Mouse (Mus musculus) urinary bladder, adult 2 months (tissue): ENCODE results near the gene Cnppd1. TPM values are rescaled to one million over a fixed set of nuclear protein-coding genes. Genes with fewer than 3 reads are reported as not detected.

Experiments
- DNase-seq: peaks from one replicate; pipeline ENCODE4 v3.0.0; 2022; ENCODE audit warnings: low spot score
- polyA plus RNA-seq: library from polyadenylated mRNA; depleted of rRNA; stranded (reverse); fragments of >200 nt; gene quantifications from 2 replicates; pipeline ENCODE4 v1.2.3, GENCODE M21; 2012; rRNA removed

Cnppd1 gene
- polyA plus RNA-seq, 1 experiment, result 50.8 TPM

- no peak for DNase-seq
Observed at GRCm38 (mm10) chr1:75147411-75148135, 5.1 kb upstream of the Cnppd1 start.

GRCm38 (mm10) chr1:75145589-75145988 is 3.1 kb upstream of the Cnppd1 start:
- DNase-seq, result no peak

- peak; percentile 79 for DNase-seq
Observed at GRCm38 (mm10) chr1:75141486-75142190, 873 bp downstream of the Cnppd1 start.

GRCm38 (mm10) chr1:75140601-75141190 is 1.8 kb downstream of the Cnppd1 start:
- DNase-seq, result no peak

GRCm38 (mm10) chr1:75138448-75138847 is 4.1 kb downstream of the Cnppd1 start:
- DNase-seq, result no peak

GRCm38 (mm10) chr1:75136730-75137129 is 5.8 kb downstream of the Cnppd1 start:
- no peak for DNase-seq

- DNase-seq, result no peak
Observed at GRCm38 (mm10) chr1:75136293-75136692, 6.2 kb downstream of the Cnppd1 start.

GRCm38 (mm10) chr1:75133421-75134207 is 8.9 kb downstream of the Cnppd1 start, which contains the start of gene Slc23a3:
Gene Slc23a3 (minus strand): TSS chr1:75133890.
- DNase-seq, result no peak

- DNase-seq, result no peak
Observed at GRCm38 (mm10) chr1:75128641-75129040, 13.9 kb downstream of the Cnppd1 start.

GRCm38 (mm10) chr1:75125418-75125817 is 17.1 kb downstream of the Cnppd1 start:
- DNase-seq, result no peak

GRCm38 (mm10) chr1:75124346-75125321 is 17.9 kb downstream of the Cnppd1 start, which contains the start of gene Nhej1:
Gene Nhej1 (minus strand): TSS chr1:75125200.
- DNase-seq, result peak; percentile 89

GRCm38 (mm10) chr1:75122211-75122610 is 20.3 kb downstream of the Cnppd1 start:
- no peak for DNase-seq

Other genes starting within 250 kb of the Cnppd1 start
- not detected in 2 replicates for gene Cryba2, start 249.6 kb downstream of the Cnppd1 start, polyA plus RNA-seq
- gene Cfap65, start 207.1 kb downstream of the Cnppd1 start, polyA plus RNA-seq, result 0.01 TPM in 1 of 2 replicates, not detected in the other
- gene Ihh, start 191.0 kb downstream of the Cnppd1 start, polyA plus RNA-seq, result 0.16 and 0.21 TPM in 2 replicates
- 3.4 and 4.3 TPM in 2 replicates for gene Nhej1, start 17.5 kb downstream of the Cnppd1 start, polyA plus RNA-seq
- gene Slc23a3, start 8.8 kb downstream of the Cnppd1 start, polyA plus RNA-seq, result 0.91 and 1.2 TPM in 2 replicates
- gene Retreg2, start 67 bp upstream of the Cnppd1 start, polyA plus RNA-seq, result 60.5 and 61.5 TPM in 2 replicates
- gene Zfand2b, start 25.9 kb upstream of the Cnppd1 start, polyA plus RNA-seq, result 37.7 and 45.2 TPM in 2 replicates
- gene Abcb6, start 37.7 kb upstream of the Cnppd1 start, polyA plus RNA-seq, result 11.2 and 13.4 TPM in 2 replicates
- gene Ankzf1, start 49.4 kb upstream of the Cnppd1 start, polyA plus RNA-seq, result 33.5 and 39.1 TPM in 2 replicates
- 30.4 and 36.3 TPM in 2 replicates for gene Atg9a, start 49.5 kb upstream of the Cnppd1 start, polyA plus RNA-seq
- 28.9 and 33.6 TPM in 2 replicates for gene Glb1l, start 68.1 kb upstream of the Cnppd1 start, polyA plus RNA-seq
- gene Stk16, start 68.1 kb upstream of the Cnppd1 start, polyA plus RNA-seq, result 149 and 188 TPM in 2 replicates
- gene Tuba4a, start 77.2 kb upstream of the Cnppd1 start, polyA plus RNA-seq, result 29.2 and 60.9 TPM in 2 replicates
- gene A630095N17Rik, start 89.4 kb upstream of the Cnppd1 start, polyA plus RNA-seq, result not detected in 2 replicates
- 34.6 and 37.8 TPM in 2 replicates for gene Dnajb2, start 93.7 kb upstream of the Cnppd1 start, polyA plus RNA-seq
- gene Ptprn, start 121.8 kb upstream of the Cnppd1 start, polyA plus RNA-seq, result 0.40 and 0.65 TPM in 2 replicates
- gene Resp18, start 135.7 kb upstream of the Cnppd1 start, polyA plus RNA-seq, result 0.31 and 0.52 TPM in 2 replicates
- 106 and 124 TPM in 2 replicates for gene Dnpep, start 175.3 kb upstream of the Cnppd1 start, polyA plus RNA-seq
- 1,825 and 2,682 TPM in 2 replicates for gene Des, start 217.6 kb upstream of the Cnppd1 start, polyA plus RNA-seq
- gene Speg, start 232.6 kb upstream of the Cnppd1 start, polyA plus RNA-seq, result 91.1 and 102 TPM in 2 replicates